Mouse (Mus musculus): ENCODE results near the gene Gtf3c6. TPM values are rescaled to one million over a fixed set of nuclear protein-coding genes. Genes with fewer than 3 reads are reported as not detected.

Gene Gtf3c6
- polyA plus RNA-seq, 1 experiment from 2014 or later: 88.1 TPM

- Histone ChIP-seq H3K4me2 (ENCODE audit: low read length) (no peak overlapping the region), H3K9me3 (replicated peaks; ENCODE audit: low read length) (no peaks in the 10 kb centered on the region), H3K27ac (no peak overlapping the region), H3K4me1 (replicated peaks; ENCODE audit: insufficient read depth, low read length) (no peaks in the 10 kb centered on the region; the same call in 1 of the 2 replicates), H3K4me3 (replicated peaks; ENCODE audit: low read depth, low read length) (no peak overlapping the region), H3K27me3 (ENCODE audit: insufficient read depth, low read length) (no peaks in the 10 kb centered on the region), H3K36me3 (ENCODE audit: insufficient read depth, low read length) (peaks cover 41% of the 10 kb centered on the region), H3K9ac (ENCODE audit: low read depth, low read length) (no peak overlapping the region)
- 91% methylated on average over 9 of the region's 9 CpGs for WGBS
- DNase-seq (ENCODE audit: low spot score) (peak; percentile 17), ATAC-seq (replicated peaks; ENCODE audit: low FRiP score, low read depth) (no peak)
- TF ChIP-seq CTCF (IDR thresholded peaks at IDR 0.05; ENCODE audit: low read depth): peak; percentile 50; the same call in 1 of the 2 replicates
Observed at GRCm38 (mm10) chr10:40249625-40250024, 8.3 kb downstream of the Gtf3c6 start.

GRCm38 (mm10) chr10:40247166-40247716 is 10.7 kb downstream of the Gtf3c6 start:
- no peak for TF ChIP-seq CTCF (IDR thresholded peaks at IDR 0.05; ENCODE audit: low read depth)
- H3K27ac ChIP-seq: peak overlapping the region; percentile 68; the same call in 1 of the 2 replicates
- H3K4me2 ChIP-seq (ENCODE audit: low read length): peak overlapping the region; percentile 75
- no peak for DNase-seq (ENCODE audit: low spot score)
- H3K4me1 ChIP-seq (replicated peaks; ENCODE audit: insufficient read depth, low read length): no peaks in the 10 kb centered on the region; the same call in 1 of the 2 replicates
- H3K9ac ChIP-seq (ENCODE audit: low read depth, low read length): peak overlapping the region; percentile 75; the same call in 1 of the 2 replicates
- peak; percentile 36 for ATAC-seq (replicated peaks; ENCODE audit: low FRiP score, low read depth)
- WGBS: 33% methylated on average over 11 of the region's 11 CpGs
- no peaks in the 10 kb centered on the region for H3K9me3 ChIP-seq (replicated peaks; ENCODE audit: low read length)
- H3K36me3 ChIP-seq (ENCODE audit: insufficient read depth, low read length): peaks cover 38% of the 10 kb centered on the region
- no peaks in the 10 kb centered on the region for H3K27me3 ChIP-seq (ENCODE audit: insufficient read depth, low read length)
- peak overlapping the region; percentile 84 for H3K4me3 ChIP-seq (replicated peaks; ENCODE audit: low read depth, low read length)

- H3K27ac ChIP-seq: peak within 1 kb of the TSS; percentile 68
- peaks cover 41% of the 10 kb centered on the region; the same call in 1 of the 2 replicates for H3K36me3 ChIP-seq (ENCODE audit: insufficient read depth, low read length)
- no peaks in the 10 kb centered on the region for H3K9me3 ChIP-seq (replicated peaks; ENCODE audit: low read length)
- WGBS: 1% methylated on average over 54 of the region's 54 CpGs
- no peaks in the 10 kb centered on the region; the same call in 1 of the 2 replicates for H3K4me1 ChIP-seq (replicated peaks; ENCODE audit: insufficient read depth, low read length)
- no peak for TF ChIP-seq CTCF (IDR thresholded peaks at IDR 0.05; ENCODE audit: low read depth)
- H3K9ac ChIP-seq (ENCODE audit: low read depth, low read length): peak within 1 kb of the TSS; percentile 75
- H3K4me2 ChIP-seq (ENCODE audit: low read length): peak within 1 kb of the TSS; percentile 75
- peak; percentile 89 for ATAC-seq (replicated peaks; ENCODE audit: low FRiP score, low read depth)
- no peaks in the 10 kb centered on the region for H3K27me3 ChIP-seq (ENCODE audit: insufficient read depth, low read length)
- peak; percentile 95 for DNase-seq (ENCODE audit: low spot score)
- peak within 1 kb of the TSS; percentile 84 for H3K4me3 ChIP-seq (replicated peaks; ENCODE audit: low read depth, low read length)
Observed at GRCm38 (mm10) chr10:40246374-40247165, 11.3 kb downstream of the Gtf3c6 start, which contains the start of gene Rpf2. Gene Rpf2 (minus strand): TSS chr10:40247036.

GRCm38 (mm10) chr10:40237826-40238225 is 20.1 kb downstream of the Gtf3c6 start:
- peaks cover 31% of the 10 kb centered on the region for H3K36me3 ChIP-seq (ENCODE audit: insufficient read depth, low read length)
- no peak overlapping the region for H3K27ac ChIP-seq

GRCm38 (mm10) chr10:40233241-40233640 is 24.7 kb downstream of the Gtf3c6 start:
- Histone ChIP-seq H3K27ac (no peak overlapping the region), H3K9me3 (replicated peaks; ENCODE audit: low read length) (no peaks in the 10 kb centered on the region), H3K27me3 (ENCODE audit: insufficient read depth, low read length) (no peaks in the 10 kb centered on the region), H3K36me3 (ENCODE audit: insufficient read depth, low read length) (peaks cover 22% of the 10 kb centered on the region), H3K4me2 (ENCODE audit: low read length) (no peak overlapping the region), H3K9ac (ENCODE audit: low read depth, low read length) (no peak overlapping the region), H3K4me1 (replicated peaks; ENCODE audit: insufficient read depth, low read length) (no peaks in the 10 kb centered on the region), H3K4me3 (replicated peaks; ENCODE audit: low read depth, low read length) (no peak overlapping the region)
- no peak for DNase-seq (ENCODE audit: low spot score)
- WGBS: 73% methylated on average over 3 of the region's 3 CpGs
- peak; percentile 52; the same call in 1 of the 2 replicates for ATAC-seq (replicated peaks; ENCODE audit: low FRiP score, low read depth)
- no peak for TF ChIP-seq CTCF (IDR thresholded peaks at IDR 0.05; ENCODE audit: low read depth)

More at GRCm38 (mm10) chr10:40237826-40238225, 20.1 kb downstream of the Gtf3c6 start:
- H3K9ac ChIP-seq (ENCODE audit: low read depth, low read length): no peak overlapping the region
- no peak overlapping the region for H3K4me2 ChIP-seq (ENCODE audit: low read length)
- H3K27me3 ChIP-seq (ENCODE audit: insufficient read depth, low read length): no peaks in the 10 kb centered on the region
- no peak overlapping the region for H3K4me3 ChIP-seq (replicated peaks; ENCODE audit: low read depth, low read length)
- ATAC-seq (replicated peaks; ENCODE audit: low FRiP score, low read depth): no peak
- H3K4me1 ChIP-seq (replicated peaks; ENCODE audit: insufficient read depth, low read length): no peaks in the 10 kb centered on the region
- DNase-seq (ENCODE audit: low spot score): no peak
- TF ChIP-seq CTCF (IDR thresholded peaks at IDR 0.05; ENCODE audit: low read depth): no peak
- WGBS: 96% methylated on average over 5 of the region's 5 CpGs
- no peaks in the 10 kb centered on the region for H3K9me3 ChIP-seq (replicated peaks; ENCODE audit: low read length)

GRCm38 (mm10) chr10:40232442-40232841 is 25.5 kb downstream of the Gtf3c6 start:
- Histone ChIP-seq H3K36me3 (ENCODE audit: insufficient read depth, low read length) (peaks cover 22% of the 10 kb centered on the region), H3K9ac (ENCODE audit: low read depth, low read length) (no peak overlapping the region), H3K27me3 (ENCODE audit: insufficient read depth, low read length) (no peaks in the 10 kb centered on the region), H3K4me3 (replicated peaks; ENCODE audit: low read depth, low read length) (no peak overlapping the region), H3K27ac (no peak overlapping the region), H3K4me1 (replicated peaks; ENCODE audit: insufficient read depth, low read length) (no peaks in the 10 kb centered on the region), H3K4me2 (ENCODE audit: low read length) (no peak overlapping the region), H3K9me3 (replicated peaks; ENCODE audit: low read length) (no peaks in the 10 kb centered on the region)
- DNase-seq (ENCODE audit: low spot score): no peak
- ATAC-seq (replicated peaks; ENCODE audit: low FRiP score, low read depth): no peak
- TF ChIP-seq CTCF (IDR thresholded peaks at IDR 0.05; ENCODE audit: low read depth): no peak
- WGBS: 80% methylated on average over 7 of the region's 7 CpGs
